Mouse (Mus musculus) lung, embryonic 14.5 days (tissue): ENCODE measurements around the gene Gramd1c. TPM values are rescaled to one million over a fixed set of nuclear protein-coding genes. Genes with fewer than 3 reads are reported as not detected.

ENCODE experiments used
- ATAC-seq: fragments of 200-750 bp; cut with Nextera tagmentation; 2 replicates; pipeline ENCODE4 v1.8.0; 2017; ENCODE audit warnings: mild to moderate bottlenecking, moderate TSS enrichment, moderate library complexity; ENCODE audit not compliant: insufficient read depth
- DNase-seq: peaks from one replicate; pipeline ENCODE4 v3.0.0-alpha.2; 2015
- H3K27ac ChIP-seq: fragments of 300-500 bp; sonication (generic); 2 replicates; pipeline ENCODE4 v1.5.1; 2014; ENCODE audit warnings: low read depth, mild to moderate bottlenecking, moderate library complexity
- H3K27me3 ChIP-seq: fragments of 300-500 bp; sonication (generic); 2 replicates; pipeline ENCODE4 v1.6.1; 2014; ENCODE audit warnings: low read length, control low read depth; ENCODE audit not compliant: insufficient read depth
- H3K36me3 ChIP-seq: fragments of 300-500 bp; sonication (generic); 2 replicates; pipeline ENCODE4 v1.6.1; 2014; ENCODE audit warnings: control low read depth; ENCODE audit not compliant: insufficient read depth
- H3K4me1 ChIP-seq: fragments of 300-500 bp; sonication (generic); 2 replicates; pipeline ENCODE4 v1.6.1; 2014; ENCODE audit warnings: antibody characterized with exemption, control low read depth; ENCODE audit not compliant: insufficient read depth
- H3K4me2 ChIP-seq: fragments of 300-500 bp; sonication (generic); 2 replicates; pipeline ENCODE4 v1.6.1; 2014; ENCODE audit warnings: mild to moderate bottlenecking
- H3K4me3 ChIP-seq: fragments of 300-500 bp; sonication (generic); 2 replicates; pipeline ENCODE4 v1.5.1; 2014; ENCODE audit warnings: low read depth, low read length
- H3K9ac ChIP-seq: fragments of 300-500 bp; sonication (generic); 2 replicates; pipeline ENCODE4 v1.6.1; 2014
- H3K9me3 ChIP-seq: fragments of 300-500 bp; sonication (generic); 2 replicates; pipeline ENCODE4 v1.6.1; 2016; ENCODE audit warnings: low read depth, low read length, control low read depth
- CTCF ChIP-seq: IDR thresholded peaks from 2 replicates; pipeline ENCODE4 v1.5.1; 2016; ENCODE audit warnings: antibody characterized with exemption, low read depth
- WGBS: fragments of 180-500 bp; shearing (Covaris S2); extraction: QIAGEN DNeasy Blood & Tissue Kit; methylation state at CpG from one replicate; pipeline ENCODE4 v1.1.7; 2014; 5-methylcytosine and 5-hydroxymethylcytosine counted together
- polyA plus RNA-seq: library from polyadenylated mRNA; unstranded; fragments of >200 nt; fragmentation: Nextera tagmentation; extraction: Ambion mirVana; gene quantifications from 2 replicates; pipeline ENCODE4 v1.2.1, GENCODE M21; 2014

The Gramd1c gene
- polyA plus RNA-seq, 1 experiment from 2014 or later = 5.6 TPM

GRCm38 (mm10) chr16:43999541-43999940 is 63.6 kb downstream of the Gramd1c start:
- Histone ChIP-seq H3K27ac (no peak overlapping the region), H3K9me3 (no peaks in the 10 kb centered on the region), H3K4me1 (no peaks in the 10 kb centered on the region), H3K4me2 (no peak overlapping the region), H3K4me3 (no peak overlapping the region), H3K27me3 (no peaks in the 10 kb centered on the region), H3K36me3 (no peaks in the 10 kb centered on the region), H3K9ac (no peak overlapping the region)
- ATAC-seq = no peak
- DNase-seq = no peak
- WGBS = 82% methylated on average over 5 of the region's 5 CpGs
- TF ChIP-seq CTCF = no peak

DNA sequence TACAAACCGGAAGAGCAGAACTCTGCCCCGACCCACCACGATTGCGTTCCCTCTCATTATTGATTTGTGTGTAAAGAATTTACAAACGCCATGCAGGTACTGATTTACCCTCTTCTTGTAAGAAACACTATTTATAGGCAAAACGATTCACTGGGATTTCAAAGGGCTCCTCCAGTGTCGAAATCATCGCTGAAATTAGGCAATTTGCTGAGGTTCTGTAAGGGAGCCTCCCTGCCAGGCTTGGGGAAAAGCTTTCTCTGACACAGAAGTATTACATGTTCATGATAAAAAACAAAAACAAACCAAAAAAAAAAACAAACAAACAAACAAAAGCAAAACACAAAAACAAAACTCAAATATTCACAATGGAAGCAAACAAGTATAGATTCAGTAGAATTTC is 64.0 kb downstream of the Gramd1c start:
- H3K27me3 ChIP-seq = no peaks in the 10 kb centered on the region
- no peaks in the 10 kb centered on the region for H3K36me3 ChIP-seq
- no peak overlapping the region for H3K9ac ChIP-seq
- WGBS = 86% methylated on average over 8 of the region's 8 CpGs
- no peaks in the 10 kb centered on the region for H3K9me3 ChIP-seq
- no peaks in the 10 kb centered on the region for H3K4me1 ChIP-seq
- no peak overlapping the region for H3K27ac ChIP-seq
- no peak for TF ChIP-seq CTCF
- DNase-seq = no peak
- no peak overlapping the region for H3K4me2 ChIP-seq
- H3K4me3 ChIP-seq = no peak overlapping the region
- ATAC-seq = no peak

DNA sequence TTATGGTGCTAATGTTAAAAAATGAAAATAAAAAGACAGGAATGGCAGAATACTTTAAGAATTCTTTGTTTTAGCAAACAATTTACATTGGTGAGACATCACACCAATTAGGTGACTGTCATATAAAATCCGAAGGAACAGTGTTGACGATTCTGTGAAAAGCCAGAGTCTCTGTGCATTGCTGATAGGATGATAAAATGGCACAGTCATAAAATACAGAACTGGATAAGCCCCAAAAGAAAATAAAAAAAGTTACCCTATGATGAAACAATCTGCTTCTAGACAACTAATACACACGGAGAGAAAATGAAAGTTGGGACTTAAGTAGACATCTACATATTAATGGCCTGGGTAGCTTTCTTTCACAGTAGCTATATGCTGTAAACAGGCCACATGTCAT is 68.5 kb downstream of the Gramd1c start:
- H3K27me3 ChIP-seq = no peaks in the 10 kb centered on the region
- H3K27ac ChIP-seq = no peak overlapping the region
- DNase-seq (no peak), ATAC-seq (no peak)
- TF ChIP-seq CTCF = no peak
- WGBS = 82% methylated on average over 3 of the region's 3 CpGs
- H3K4me2 ChIP-seq = no peak overlapping the region
- H3K9ac ChIP-seq = no peak overlapping the region
- H3K36me3 ChIP-seq = no peaks in the 10 kb centered on the region
- no peaks in the 10 kb centered on the region for H3K4me1 ChIP-seq
- H3K9me3 ChIP-seq = no peaks in the 10 kb centered on the region
- no peak overlapping the region for H3K4me3 ChIP-seq

DNA sequence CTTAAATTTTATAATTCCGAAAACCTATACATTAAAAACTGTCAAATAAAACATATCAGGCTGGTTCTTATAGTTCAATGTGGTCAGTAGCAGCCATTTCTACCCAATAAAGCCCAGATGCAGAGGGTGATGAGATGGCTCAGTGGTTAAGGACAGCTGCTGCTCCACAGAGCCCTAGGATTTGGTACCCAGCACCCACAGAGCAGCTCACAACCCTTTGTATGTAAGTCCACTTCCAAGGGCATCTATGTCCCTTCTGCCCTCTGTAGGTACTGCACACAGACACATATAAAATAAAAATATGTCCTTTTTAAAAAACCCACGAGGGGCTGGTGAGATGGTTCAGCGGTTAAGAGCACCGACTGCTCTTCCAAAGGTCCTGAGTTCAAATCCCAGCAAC is 76.8 kb downstream of the Gramd1c start:
- no peak for DNase-seq
- Histone ChIP-seq H3K9me3 (no peaks in the 10 kb centered on the region), H3K27ac (no peak overlapping the region), H3K4me1 (no peaks in the 10 kb centered on the region), H3K27me3 (no peaks in the 10 kb centered on the region), H3K4me3 (no peak overlapping the region), H3K4me2 (no peak overlapping the region), H3K9ac (no peak overlapping the region), H3K36me3 (no peaks in the 10 kb centered on the region)
- no peak for ATAC-seq
- WGBS = 89% methylated on average over 4 of the region's 4 CpGs
- TF ChIP-seq CTCF = no peak

GRCm38 (mm10) chr16:43980110-43980609 is 83.0 kb downstream of the Gramd1c start:
- H3K9me3 ChIP-seq = no peaks in the 10 kb centered on the region
- H3K4me3 ChIP-seq = peak overlapping the region; percentile 65
- ATAC-seq = no peak
- H3K27ac ChIP-seq = no peak overlapping the region
- H3K36me3 ChIP-seq = no peaks in the 10 kb centered on the region
- 19% methylated on average over 9 of the region's 9 CpGs for WGBS
- no peaks in the 10 kb centered on the region for H3K4me1 ChIP-seq
- H3K9ac ChIP-seq = peak overlapping the region; percentile 62
- H3K27me3 ChIP-seq = peaks cover 14% of the 10 kb centered on the region
- peak overlapping the region; percentile 99 for H3K4me2 ChIP-seq
- DNase-seq = no peak
- TF ChIP-seq CTCF = no peak

- peak within 1 kb of the TSS; percentile 99 for H3K4me2 ChIP-seq
- DNase-seq = peak; percentile 59
- H3K4me1 ChIP-seq = no peaks in the 10 kb centered on the region
- ATAC-seq = peak; percentile 84
- H3K4me3 ChIP-seq = peak within 1 kb of the TSS; percentile 65
- no peaks in the 10 kb centered on the region for H3K36me3 ChIP-seq
- peaks cover 14% of the 10 kb centered on the region for H3K27me3 ChIP-seq
- H3K9me3 ChIP-seq = no peaks in the 10 kb centered on the region
- TF ChIP-seq CTCF = no peak
- H3K27ac ChIP-seq = no peak within 1 kb of the TSS
- under 1% methylated on average over 103 of the region's 103 CpGs for WGBS
- H3K9ac ChIP-seq = peak within 1 kb of the TSS; percentile 62
Measured at GRCm38 (mm10) chr16:43979328-43980109, 83.6 kb downstream of the Gramd1c start, which contains the start of gene Zdhhc23. Gene Zdhhc23, minus strand, starts transcription at chr16:43979791.

DNA sequence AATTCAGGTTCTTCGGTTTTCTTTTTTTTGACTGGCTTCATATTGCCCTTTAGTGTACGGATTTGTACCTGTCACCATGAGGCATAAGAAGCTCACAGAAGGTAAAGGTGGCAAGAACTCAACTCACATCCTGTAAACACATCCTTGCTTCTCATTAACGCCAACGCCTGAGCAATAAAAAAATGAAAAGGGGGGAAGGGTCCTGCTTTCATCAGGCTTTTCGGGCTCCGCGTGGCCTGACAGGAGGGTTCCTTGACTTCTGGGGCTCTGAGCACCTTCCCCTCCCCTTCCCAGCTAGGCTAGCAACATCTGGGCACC is 84.2 kb downstream of the Gramd1c start:
- peak overlapping the region; percentile 62 for H3K9ac ChIP-seq
- H3K4me3 ChIP-seq = peak overlapping the region; percentile 65
- no peak overlapping the region for H3K27ac ChIP-seq
- no peaks in the 10 kb centered on the region for H3K4me1 ChIP-seq
- H3K27me3 ChIP-seq = peaks cover 14% of the 10 kb centered on the region
- no peaks in the 10 kb centered on the region for H3K9me3 ChIP-seq
- no peak; the same call in 1 of the 2 replicates for ATAC-seq
- no peaks in the 10 kb centered on the region for H3K36me3 ChIP-seq
- peak overlapping the region; percentile 99 for H3K4me2 ChIP-seq
- no peak for TF ChIP-seq CTCF
- WGBS = 13% methylated on average over 7 of the region's 7 CpGs
- DNase-seq = no peak
